Mouse (Mus musculus) liver, embryonic 16.5 days (tissue): ENCODE data around the gene Opcml. TPM values are rescaled to one million over a fixed set of nuclear protein-coding genes. Genes with fewer than 3 reads are reported as not detected.

Source experiments
- ATAC-seq: fragments of 200-750 bp; cut with Nextera tagmentation; 2 replicates; pipeline ENCODE4 v1.8.0; 2017; ENCODE audit warnings: low read depth, mild to moderate bottlenecking, moderate number of reproducible peaks, moderate library complexity
- H3K27ac ChIP-seq: fragments of 300-500 bp; sonication (generic); 2 replicates; pipeline ENCODE4 v1.5.1; 2014; ENCODE audit warnings: mild to moderate bottlenecking, low read length
- H3K27me3 ChIP-seq: fragments of 300-500 bp; sonication (generic); 2 replicates; pipeline ENCODE4 v1.6.1; 2014; ENCODE audit warnings: low read depth, low read length, mixed read lengths; ENCODE audit not compliant: control insufficient read depth, insufficient read depth
- H3K36me3 ChIP-seq: fragments of 300-500 bp; sonication (generic); 2 replicates; pipeline ENCODE4 v1.6.1; 2014; ENCODE audit warnings: mild to moderate bottlenecking; ENCODE audit not compliant: control insufficient read depth, insufficient read depth
- H3K4me1 ChIP-seq: fragments of 300-500 bp; sonication (generic); 2 replicates; pipeline ENCODE4 v1.6.1; 2014; ENCODE audit warnings: low read depth, low read length, mixed read lengths; ENCODE audit not compliant: control insufficient read depth
- H3K4me2 ChIP-seq: fragments of 300-500 bp; sonication (generic); 2 replicates; pipeline ENCODE4 v1.6.1; 2014; ENCODE audit warnings: low read depth, low read length, mixed read lengths
- H3K4me3 ChIP-seq: fragments of 300-500 bp; sonication (generic); 2 replicates; pipeline ENCODE4 v1.5.1; 2014; ENCODE audit warnings: low read depth, mild to moderate bottlenecking, low read length
- H3K9ac ChIP-seq: fragments of 300-500 bp; sonication (generic); 2 replicates; pipeline ENCODE4 v1.6.1; 2014; ENCODE audit warnings: low read depth, low read length
- H3K9me3 ChIP-seq: fragments of 300-500 bp; sonication (generic); replicated peaks from 2 replicates; pipeline ENCODE4 v1.6.1; 2016; ENCODE audit warnings: low read length; ENCODE audit not compliant: control insufficient read depth
- WGBS: fragments of 180-500 bp; shearing (Covaris S2); extraction: QIAGEN DNeasy Blood & Tissue Kit; methylation state at CpG from one replicate; pipeline ENCODE4 v1.1.7; 2014; ENCODE audit not compliant: insufficient replicate concordance; 5-methylcytosine and 5-hydroxymethylcytosine counted together
- polyA plus RNA-seq: library from polyadenylated mRNA; unstranded; fragments of >200 nt; fragmentation: Nextera tagmentation; extraction: Ambion mirVana; gene quantifications from 2 replicates; pipeline ENCODE4 v1.2.1, GENCODE M21; 2015

Gene Opcml
- polyA plus RNA-seq, 1 experiment from 2014 or later: 0.26 TPM

DNA sequence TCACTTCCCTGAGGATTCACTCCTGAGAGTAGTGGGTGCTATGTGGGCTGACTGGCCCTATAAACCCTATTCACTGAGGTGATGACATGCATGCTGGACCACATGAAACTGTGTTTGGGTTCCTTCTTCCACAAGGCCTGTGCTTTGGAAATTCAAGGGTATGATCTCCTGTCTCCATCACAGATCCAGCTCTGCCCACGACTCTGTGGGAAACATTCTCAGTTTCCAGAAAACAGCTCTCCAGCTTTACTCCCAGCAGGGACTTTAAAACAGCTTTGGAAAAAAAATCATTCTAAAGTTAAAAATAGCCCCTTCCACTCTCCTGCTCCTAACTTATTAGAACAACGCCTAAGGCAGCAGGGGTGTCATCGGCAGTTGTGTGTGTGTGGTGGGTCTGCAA is 491.0 kb downstream of the Opcml start:
- H3K9me3 ChIP-seq: no peaks in the 10 kb centered on the region
- no peak overlapping the region for H3K27ac ChIP-seq
- no peaks in the 10 kb centered on the region for H3K36me3 ChIP-seq
- H3K4me2 ChIP-seq: no peak overlapping the region
- H3K27me3 ChIP-seq: no peaks in the 10 kb centered on the region
- H3K4me3 ChIP-seq: no peak overlapping the region
- no peak for ATAC-seq
- no peaks in the 10 kb centered on the region for H3K4me1 ChIP-seq
- 59% methylated on average over 3 of the region's 3 CpGs for WGBS
- H3K9ac ChIP-seq: no peak overlapping the region

DNA sequence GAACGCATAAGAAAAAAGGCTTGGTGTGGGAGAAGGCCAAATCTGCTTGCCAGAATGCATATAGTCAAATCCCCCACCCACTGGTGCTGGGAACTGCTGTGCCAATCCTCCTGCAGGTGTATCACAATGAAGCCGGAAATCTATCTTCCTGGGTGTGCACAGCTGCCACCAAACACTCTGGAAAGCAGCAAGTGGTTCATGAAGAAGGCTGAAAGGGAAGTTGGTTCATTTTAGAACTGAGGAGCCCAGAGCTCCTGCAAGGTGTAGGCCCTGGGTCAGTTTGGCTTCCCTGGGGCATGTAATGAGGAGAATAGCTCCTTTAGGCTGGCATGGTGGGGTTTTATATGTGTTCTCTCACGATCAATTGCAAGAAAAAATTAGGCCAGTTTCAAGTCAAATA is 494.4 kb downstream of the Opcml start:
- Histone ChIP-seq H3K9me3 (no peaks in the 10 kb centered on the region), H3K4me3 (no peak overlapping the region), H3K4me2 (no peak overlapping the region), H3K36me3 (no peaks in the 10 kb centered on the region), H3K27ac (no peak overlapping the region), H3K9ac (no peak overlapping the region), H3K27me3 (no peaks in the 10 kb centered on the region), H3K4me1 (no peaks in the 10 kb centered on the region)
- no peak for ATAC-seq
- 54% methylated on average over 3 of the region's 3 CpGs for WGBS

DNA sequence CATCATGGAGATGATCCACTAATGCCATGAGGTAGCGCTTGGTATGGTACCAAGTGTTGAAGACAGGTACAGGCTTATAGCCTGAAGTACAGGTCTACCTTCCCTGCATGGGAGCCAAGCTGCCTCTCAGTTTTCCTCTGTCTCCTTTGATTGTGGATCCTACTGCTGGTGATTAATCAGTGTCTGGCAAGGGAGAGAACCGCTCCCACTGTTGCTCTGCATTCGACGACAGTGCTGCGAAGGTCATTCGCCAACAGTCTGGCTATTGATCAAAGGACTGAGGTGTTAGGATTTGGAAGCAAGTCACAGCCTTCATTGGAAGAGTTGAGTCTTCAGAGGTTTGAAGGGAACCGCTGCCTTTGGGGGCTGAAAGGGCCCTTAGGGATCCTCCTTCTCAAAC is 495.8 kb downstream of the Opcml start:
- H3K4me1 ChIP-seq: no peaks in the 10 kb centered on the region
- no peaks in the 10 kb centered on the region for H3K27me3 ChIP-seq
- ATAC-seq: no peak
- H3K4me3 ChIP-seq: no peak overlapping the region
- no peak overlapping the region for H3K4me2 ChIP-seq
- H3K9ac ChIP-seq: no peak overlapping the region
- H3K9me3 ChIP-seq: no peaks in the 10 kb centered on the region
- H3K27ac ChIP-seq: no peak overlapping the region
- WGBS: 59% methylated on average over 7 of the region's 7 CpGs
- H3K36me3 ChIP-seq: no peaks in the 10 kb centered on the region

DNA sequence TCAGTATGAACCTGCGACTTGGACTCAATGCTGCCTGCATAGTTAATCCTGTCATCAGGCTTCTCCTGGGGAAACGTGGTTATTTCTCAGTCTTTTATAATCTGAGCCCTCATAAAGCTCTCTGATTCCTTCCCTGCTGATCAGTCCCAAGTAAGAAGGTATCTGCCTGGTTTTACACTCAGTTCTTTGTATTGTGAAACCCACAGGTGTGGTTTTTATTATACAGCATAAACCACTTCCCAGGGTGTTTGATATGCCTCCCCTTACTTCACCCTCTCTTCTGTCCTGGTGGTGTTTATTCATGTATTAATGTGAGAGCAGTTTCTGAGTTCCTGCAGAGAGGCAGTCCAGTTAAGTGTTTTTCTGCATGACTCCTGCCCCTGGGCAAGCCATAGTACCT is 496.9 kb downstream of the Opcml start:
- no peak overlapping the region for H3K9ac ChIP-seq
- H3K27me3 ChIP-seq: no peaks in the 10 kb centered on the region
- no peak overlapping the region for H3K27ac ChIP-seq
- H3K36me3 ChIP-seq: no peaks in the 10 kb centered on the region
- no peaks in the 10 kb centered on the region for H3K4me1 ChIP-seq
- no peak for ATAC-seq
- H3K4me3 ChIP-seq: no peak overlapping the region
- H3K9me3 ChIP-seq: no peaks in the 10 kb centered on the region
- WGBS: 40% methylated on average over 2 of the region's 2 CpGs
- H3K4me2 ChIP-seq: no peak overlapping the region

DNA sequence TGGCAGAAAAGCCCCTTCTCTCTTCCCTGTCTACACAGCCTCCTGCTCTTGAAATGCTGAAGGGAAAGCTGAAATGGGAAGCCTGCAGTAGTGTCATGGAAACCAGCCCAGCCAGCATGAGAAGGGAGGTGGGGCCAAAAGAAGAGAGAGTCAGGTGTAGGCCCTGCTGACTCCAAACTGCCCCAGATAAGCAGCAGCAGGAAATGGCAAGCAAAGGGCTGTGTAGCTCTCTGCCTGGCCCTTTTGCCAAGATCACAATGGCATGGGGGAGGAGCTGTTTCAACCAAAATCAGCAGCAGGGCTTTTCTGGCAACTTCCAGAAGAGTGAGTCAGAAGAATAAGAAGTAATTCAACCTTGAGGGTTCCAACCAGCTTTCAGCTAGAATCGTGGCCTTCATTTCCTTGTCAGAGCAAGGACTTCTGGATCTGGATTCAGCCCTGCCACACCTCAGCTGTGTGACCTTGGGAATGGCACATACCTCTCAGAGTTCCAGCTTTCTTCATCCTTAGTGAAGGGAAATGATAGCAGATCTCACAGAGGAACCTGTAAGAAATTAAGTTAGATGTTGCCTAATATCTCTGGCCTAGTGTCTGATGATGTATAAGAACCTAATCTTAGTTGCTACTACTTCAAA is 499.2 kb downstream of the Opcml start:
- H3K4me1 ChIP-seq: no peaks in the 10 kb centered on the region
- H3K9ac ChIP-seq: no peak overlapping the region
- H3K27me3 ChIP-seq: no peaks in the 10 kb centered on the region
- no peak for ATAC-seq
- WGBS: 28% methylated on average over 1 of the region's 1 CpGs
- H3K4me2 ChIP-seq: no peak overlapping the region
- no peaks in the 10 kb centered on the region for H3K9me3 ChIP-seq
- no peaks in the 10 kb centered on the region for H3K36me3 ChIP-seq
- H3K4me3 ChIP-seq: no peak overlapping the region
- no peak overlapping the region for H3K27ac ChIP-seq

DNA sequence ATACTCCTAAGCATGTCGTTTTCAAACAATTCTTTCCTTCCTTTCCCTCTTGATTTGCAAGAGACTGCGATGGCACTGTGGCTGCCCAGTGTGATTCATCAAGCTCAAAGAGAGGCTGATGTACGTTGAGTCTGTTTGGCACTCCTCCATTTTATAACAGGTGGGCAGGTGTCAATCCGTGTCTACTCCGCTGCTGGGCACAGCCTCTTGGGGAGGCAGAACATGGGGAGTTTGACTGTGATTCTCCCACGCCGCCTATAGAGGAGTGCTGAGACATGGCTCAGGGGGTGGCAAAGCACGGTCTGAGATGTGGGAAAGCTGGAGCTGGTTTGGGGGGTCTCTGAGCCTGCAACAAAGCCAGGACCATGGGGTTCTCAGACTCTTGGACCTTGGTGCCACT is 513.1 kb downstream of the Opcml start:
- Histone ChIP-seq H3K36me3 (no peaks in the 10 kb centered on the region), H3K4me2 (no peak overlapping the region), H3K9ac (no peak overlapping the region), H3K27ac (no peak overlapping the region), H3K4me3 (no peak overlapping the region), H3K9me3 (no peaks in the 10 kb centered on the region), H3K27me3 (no peaks in the 10 kb centered on the region), H3K4me1 (no peaks in the 10 kb centered on the region)
- WGBS: 64% methylated on average over 8 of the region's 8 CpGs
- ATAC-seq: no peak

DNA sequence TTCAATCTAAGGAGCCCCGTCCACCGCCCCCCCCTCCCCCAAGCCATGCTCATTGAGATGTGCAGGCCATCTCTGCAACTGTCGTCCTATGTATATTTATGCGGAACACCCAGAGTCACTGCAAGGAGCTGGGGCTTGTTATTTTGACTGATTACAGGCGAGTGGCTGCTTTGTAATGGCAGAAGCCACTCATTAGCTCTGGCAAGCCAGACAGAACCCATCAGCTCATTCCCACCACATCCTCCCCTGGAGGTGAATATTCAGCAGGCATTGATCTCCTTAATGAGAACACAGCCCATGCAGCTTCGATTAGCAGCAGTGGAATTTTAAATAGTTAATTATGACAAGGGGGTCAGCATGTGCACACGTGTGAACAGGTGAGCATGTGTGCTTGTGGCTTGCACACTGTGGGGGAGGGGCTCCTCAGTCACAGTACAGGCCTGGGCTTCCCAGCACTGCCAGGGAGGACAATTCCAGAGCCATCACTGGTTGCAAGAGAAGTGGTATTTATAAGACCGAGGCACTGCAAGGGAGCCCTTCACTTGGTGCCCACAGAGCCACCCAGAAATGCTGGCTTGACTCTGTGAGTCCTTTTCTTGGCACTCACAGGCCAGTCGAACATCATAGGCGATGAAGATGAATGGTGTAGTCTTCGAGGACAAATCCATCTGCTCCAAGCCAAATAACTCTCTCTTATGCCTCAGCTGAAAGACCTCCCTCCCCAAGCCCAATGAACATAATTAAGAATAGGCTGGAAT is 516.0 kb downstream of the Opcml start:
- Histone ChIP-seq H3K9me3 (no peaks in the 10 kb centered on the region), H3K9ac (no peak overlapping the region), H3K27ac (no peak overlapping the region), H3K36me3 (no peaks in the 10 kb centered on the region), H3K4me1 (no peaks in the 10 kb centered on the region), H3K4me2 (no peak overlapping the region), H3K4me3 (no peak overlapping the region), H3K27me3 (no peaks in the 10 kb centered on the region)
- 50% methylated on average over 11 of the region's 11 CpGs for WGBS
- no peak for ATAC-seq

DNA sequence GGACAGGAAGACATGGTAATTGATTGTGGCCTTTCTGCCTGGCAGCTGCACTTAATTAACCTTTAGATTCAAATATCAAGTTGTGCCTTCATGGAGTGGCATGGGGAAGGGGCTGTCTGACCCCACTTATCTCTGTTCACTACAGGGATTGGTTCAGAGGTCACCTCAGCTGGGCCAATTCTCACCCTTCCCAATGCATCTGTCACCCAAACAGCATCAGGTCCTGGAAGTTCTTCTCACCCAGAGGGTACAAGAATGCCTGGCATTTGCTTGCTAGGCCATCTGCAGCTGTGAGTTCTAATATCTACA is 516.5 kb downstream of the Opcml start:
- H3K4me1 ChIP-seq: no peaks in the 10 kb centered on the region
- H3K27ac ChIP-seq: no peak overlapping the region
- H3K36me3 ChIP-seq: no peaks in the 10 kb centered on the region
- H3K4me2 ChIP-seq: no peak overlapping the region
- H3K9ac ChIP-seq: no peak overlapping the region
- no peak overlapping the region for H3K4me3 ChIP-seq
- no peak for ATAC-seq
- H3K27me3 ChIP-seq: no peaks in the 10 kb centered on the region
- no peaks in the 10 kb centered on the region for H3K9me3 ChIP-seq

DNA sequence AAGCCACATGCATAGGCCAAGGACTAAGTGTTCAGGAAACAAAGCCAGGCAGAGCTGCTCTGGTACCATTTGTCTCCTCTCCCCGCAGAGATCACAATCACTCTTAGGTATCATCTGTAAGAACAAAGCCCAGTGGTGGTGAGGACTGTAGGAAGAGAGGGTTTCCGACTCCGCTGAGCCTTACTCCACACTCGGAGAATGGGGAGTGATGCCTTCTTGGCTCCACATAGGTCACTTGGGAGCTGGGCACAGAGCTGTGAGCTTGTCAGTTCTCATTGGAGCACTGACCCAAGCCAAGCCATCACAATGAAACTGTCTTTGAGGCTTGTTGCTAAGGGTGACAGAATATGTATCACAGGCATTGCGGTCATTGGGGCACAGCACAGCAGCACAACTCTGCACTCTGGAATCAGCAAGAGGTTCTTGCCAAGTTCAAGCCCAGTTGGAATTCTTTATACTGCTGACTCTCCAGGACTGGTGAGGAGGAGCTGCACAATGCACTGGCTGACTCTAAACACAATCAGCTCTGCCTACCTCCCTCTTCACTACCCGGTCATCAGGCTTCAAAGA is 517.0 kb downstream of the Opcml start:
- Histone ChIP-seq H3K27ac (no peak overlapping the region), H3K9me3 (no peaks in the 10 kb centered on the region), H3K9ac (no peak overlapping the region), H3K36me3 (no peaks in the 10 kb centered on the region), H3K27me3 (no peaks in the 10 kb centered on the region), H3K4me3 (no peak overlapping the region), H3K4me2 (no peak overlapping the region), H3K4me1 (no peaks in the 10 kb centered on the region)
- 57% methylated on average over 6 of the region's 6 CpGs for WGBS
- ATAC-seq: no peak
